Mouse (Mus musculus): ENCODE data around the gene Gm45208. TPM values are rescaled to one million over a fixed set of nuclear protein-coding genes. Genes with fewer than 3 reads are reported as not detected.

Gene Gm45208
- polyA plus RNA-seq, 1 experiment, result 0.22 TPM

DNA sequence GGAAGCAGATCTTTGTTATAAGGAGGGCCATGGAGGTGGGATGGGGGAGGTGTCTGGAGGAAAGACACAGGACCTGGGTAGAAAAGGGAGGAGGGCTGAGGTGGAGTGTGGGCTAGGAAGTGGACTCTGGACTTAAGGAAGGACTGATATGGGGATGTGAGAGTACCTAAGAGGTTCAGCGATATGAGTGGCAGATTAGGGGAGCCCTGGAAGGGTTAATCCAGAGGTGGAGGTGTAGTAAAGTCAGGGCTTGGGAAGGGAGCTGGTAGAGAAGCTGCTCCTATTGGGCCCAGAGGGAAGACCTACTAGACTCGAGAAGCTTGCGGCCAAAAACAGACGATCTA, 6.8 kb downstream of the Gm45208 start:
- no peak for TF ChIP-seq MYOG (IDR thresholded peaks at IDR 0.05; ENCODE audit: control insufficient read depth, extremely low read depth, insufficient read length)
- no peak for TF ChIP-seq CTCF (IDR thresholded peaks at IDR 0.05; ENCODE audit: control insufficient read depth, insufficient read depth, insufficient read length)
- TF ChIP-seq CEBPB (IDR thresholded peaks at IDR 0.05; ENCODE audit: low read depth), result no peak
- TF ChIP-seq MYOD1 (IDR thresholded peaks at IDR 0.05; ENCODE audit: control insufficient read depth, insufficient read length, low read depth), result no peak
- no peak for TF ChIP-seq MAX (IDR thresholded peaks at IDR 0.05)
- Histone ChIP-seq H3K36me3 (ENCODE audit: control insufficient read depth, insufficient read depth) (no peaks in the 10 kb centered on the region), H3K79me2 (ENCODE audit: control insufficient read depth, insufficient read depth) (no peaks in the 10 kb centered on the region), H3ac (ENCODE audit: control insufficient read depth, insufficient read length, low read depth) (peak overlapping the region; percentile 76), H3K79me3 (ENCODE audit: low read depth) (no peaks in the 10 kb centered on the region), H3K4me3 (ENCODE audit: insufficient read depth, poor library complexity, severe bottlenecking) (peak overlapping the region; percentile 45), H3K27me3 (ENCODE audit: control insufficient read depth, insufficient read depth, insufficient read length) (no peaks in the 10 kb centered on the region)

DNA sequence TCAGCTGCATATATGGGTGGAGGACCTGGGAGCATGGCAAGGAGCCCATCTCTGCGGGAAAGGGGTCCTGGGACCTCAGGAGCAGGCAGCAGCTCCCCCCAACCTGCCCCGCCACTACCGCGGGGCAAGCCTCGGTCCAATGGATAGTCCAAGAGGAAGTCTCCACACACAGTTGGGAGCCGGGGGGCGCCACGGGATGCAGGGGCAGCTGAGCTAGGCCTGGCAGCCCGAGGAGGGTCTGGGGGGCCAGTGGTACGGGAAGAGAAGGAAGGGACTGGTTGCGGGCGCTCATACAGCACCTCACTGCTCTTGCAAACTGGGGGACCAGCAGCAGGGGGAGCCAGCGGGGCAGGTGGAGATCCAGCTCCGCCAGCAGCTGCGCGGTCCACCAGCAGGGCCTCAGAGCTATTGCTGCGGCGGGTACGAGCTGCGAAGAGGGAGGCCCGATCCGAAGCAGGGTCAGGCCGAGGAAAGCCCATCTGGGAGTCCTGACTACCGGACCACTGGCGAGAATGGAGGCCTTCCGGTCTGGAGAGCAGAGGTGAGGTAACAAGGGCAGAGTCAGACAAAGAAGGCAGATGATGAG, 11.6 kb downstream of the Gm45208 start:
- Histone ChIP-seq H3K79me2 (ENCODE audit: control insufficient read depth, insufficient read depth) (no peaks in the 10 kb centered on the region), H3ac (ENCODE audit: control insufficient read depth, insufficient read length, low read depth) (no peak overlapping the region), H3K79me3 (ENCODE audit: low read depth) (no peaks in the 10 kb centered on the region), H3K36me3 (ENCODE audit: control insufficient read depth, insufficient read depth) (no peaks in the 10 kb centered on the region), H3K27me3 (ENCODE audit: control insufficient read depth, insufficient read depth, insufficient read length) (no peaks in the 10 kb centered on the region), H3K4me3 (ENCODE audit: insufficient read depth, poor library complexity, severe bottlenecking) (no peak overlapping the region)
- TF ChIP-seq USF1 (IDR thresholded peaks at IDR 0.05; ENCODE audit: low read depth), result no peak
- no peak for TF ChIP-seq FOSL1 (IDR thresholded peaks at IDR 0.05; ENCODE audit: insufficient read depth, low read length, poor library complexity, severe bottlenecking)
- no peak for TF ChIP-seq MYOG (IDR thresholded peaks at IDR 0.05; ENCODE audit: control insufficient read depth, extremely low read depth, insufficient read length)
- TF ChIP-seq CEBPB (IDR thresholded peaks at IDR 0.05; ENCODE audit: low read depth), result no peak
- no peak for TF ChIP-seq MYOD1 (IDR thresholded peaks at IDR 0.05; ENCODE audit: control insufficient read depth, insufficient read length, low read depth)
- no peak for TF ChIP-seq MAX (IDR thresholded peaks at IDR 0.05)
- no peak for TF ChIP-seq CTCF (IDR thresholded peaks at IDR 0.05; ENCODE audit: control insufficient read depth, insufficient read depth, insufficient read length)

- Histone ChIP-seq H3ac (ENCODE audit: control insufficient read depth, insufficient read length, low read depth) (no peak overlapping the region), H3K27me3 (ENCODE audit: control insufficient read depth, insufficient read depth, insufficient read length) (no peaks in the 10 kb centered on the region), H3K36me3 (ENCODE audit: control insufficient read depth, insufficient read depth) (no peaks in the 10 kb centered on the region), H3K79me2 (ENCODE audit: control insufficient read depth, insufficient read depth) (no peaks in the 10 kb centered on the region), H3K79me3 (ENCODE audit: low read depth) (no peaks in the 10 kb centered on the region), H3K4me3 (ENCODE audit: insufficient read depth, poor library complexity, severe bottlenecking) (no peak overlapping the region)
- TF ChIP-seq CTCF (IDR thresholded peaks at IDR 0.05; ENCODE audit: control insufficient read depth, insufficient read depth, insufficient read length) (no peak), MYOG (IDR thresholded peaks at IDR 0.05; ENCODE audit: control insufficient read depth, extremely low read depth, insufficient read length) (no peak), USF1 (IDR thresholded peaks at IDR 0.05; ENCODE audit: low read depth) (no peak), CEBPB (IDR thresholded peaks at IDR 0.05; ENCODE audit: low read depth) (no peak), MAX (IDR thresholded peaks at IDR 0.05) (no peak), FOSL1 (IDR thresholded peaks at IDR 0.05; ENCODE audit: insufficient read depth, low read length, poor library complexity, severe bottlenecking) (no peak), MYOD1 (IDR thresholded peaks at IDR 0.05; ENCODE audit: control insufficient read depth, insufficient read length, low read depth) (no peak)
Observed at GRCm38 (mm10) chrX:7739336-7740081, 17.5 kb downstream of the Gm45208 start.

GRCm38 (mm10) chrX:7740082-7740819, 18.2 kb downstream of the Gm45208 start:
- TF ChIP-seq CEBPB (IDR thresholded peaks at IDR 0.05; ENCODE audit: low read depth) (no peak), MAX (IDR thresholded peaks at IDR 0.05) (no peak), MYOG (IDR thresholded peaks at IDR 0.05; ENCODE audit: control insufficient read depth, extremely low read depth, insufficient read length) (no peak), MYOD1 (IDR thresholded peaks at IDR 0.05; ENCODE audit: control insufficient read depth, insufficient read length, low read depth) (no peak), USF1 (IDR thresholded peaks at IDR 0.05; ENCODE audit: low read depth) (no peak), FOSL1 (IDR thresholded peaks at IDR 0.05; ENCODE audit: insufficient read depth, low read length, poor library complexity, severe bottlenecking) (no peak)
- H3K79me2 ChIP-seq (ENCODE audit: control insufficient read depth, insufficient read depth), result no peaks in the 10 kb centered on the region
- H3K27me3 ChIP-seq (ENCODE audit: control insufficient read depth, insufficient read depth, insufficient read length), result no peaks in the 10 kb centered on the region
- no peak overlapping the region for H3K4me3 ChIP-seq (ENCODE audit: insufficient read depth, poor library complexity, severe bottlenecking)
- no peak overlapping the region for H3ac ChIP-seq (ENCODE audit: control insufficient read depth, insufficient read length, low read depth)
- no peaks in the 10 kb centered on the region for H3K79me3 ChIP-seq (ENCODE audit: low read depth)
- H3K36me3 ChIP-seq (ENCODE audit: control insufficient read depth, insufficient read depth), result no peaks in the 10 kb centered on the region

DNA sequence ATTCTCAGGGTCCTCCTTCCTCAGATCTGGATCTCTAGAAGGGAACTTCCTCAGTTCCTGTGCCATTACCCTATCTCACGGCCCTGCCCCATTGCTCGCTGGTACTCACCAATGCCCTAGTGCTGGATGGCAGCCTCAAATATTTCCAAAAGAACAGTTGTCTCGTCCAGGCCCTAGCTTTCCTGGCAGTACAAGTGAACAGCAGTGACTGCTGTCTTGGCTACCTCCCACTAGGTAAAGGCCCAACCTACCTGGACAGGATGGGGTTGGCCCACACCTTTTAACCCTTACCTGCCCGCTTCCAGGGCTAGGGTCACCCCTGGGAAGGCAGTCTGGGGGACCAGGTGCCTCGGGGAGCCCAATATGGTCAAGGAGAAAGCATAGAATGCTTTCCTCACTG, 19.1 kb downstream of the Gm45208 start:
- H3K79me2 ChIP-seq (ENCODE audit: control insufficient read depth, insufficient read depth), result no peaks in the 10 kb centered on the region
- no peak overlapping the region for H3ac ChIP-seq (ENCODE audit: control insufficient read depth, insufficient read length, low read depth)
- H3K27me3 ChIP-seq (ENCODE audit: control insufficient read depth, insufficient read depth, insufficient read length), result no peaks in the 10 kb centered on the region
- H3K4me3 ChIP-seq (ENCODE audit: insufficient read depth, poor library complexity, severe bottlenecking), result no peak overlapping the region
- H3K36me3 ChIP-seq (ENCODE audit: control insufficient read depth, insufficient read depth), result no peaks in the 10 kb centered on the region
- TF ChIP-seq MAX (IDR thresholded peaks at IDR 0.05), result no peak
- TF ChIP-seq FOSL1 (IDR thresholded peaks at IDR 0.05; ENCODE audit: insufficient read depth, low read length, poor library complexity, severe bottlenecking), result no peak
- no peak for TF ChIP-seq MYOD1 (IDR thresholded peaks at IDR 0.05; ENCODE audit: control insufficient read depth, insufficient read length, low read depth)
- no peak for TF ChIP-seq USF1 (IDR thresholded peaks at IDR 0.05; ENCODE audit: low read depth)
- no peak for TF ChIP-seq MYOG (IDR thresholded peaks at IDR 0.05; ENCODE audit: control insufficient read depth, extremely low read depth, insufficient read length)
- TF ChIP-seq CEBPB (IDR thresholded peaks at IDR 0.05; ENCODE audit: low read depth), result no peak
- no peak for TF ChIP-seq CTCF (IDR thresholded peaks at IDR 0.05; ENCODE audit: control insufficient read depth, insufficient read depth, insufficient read length)
- H3K79me3 ChIP-seq (ENCODE audit: low read depth), result no peaks in the 10 kb centered on the region
